Mouse (Mus musculus) liver, embryonic 14.5 days (tissue): Measurements from ENCODE around the gene Syngr4.
A peak's percentile ranks its signal among the peaks of the same experiment; 100 is the strongest.

Experiments
- CTCF ChIP-seq: IDR thresholded peaks from 2 replicates; pipeline ENCODE4 v1.5.1; 2016; ENCODE audit warnings: antibody characterized with exemption, low read depth, control low read depth
- EP300 ChIP-seq: IDR thresholded peaks from 2 replicates; pipeline ENCODE4 v1.6.1; 2016; ENCODE audit warnings: antibody characterized with exemption, low read depth

GRCm38 (mm10) chr7:45872624-45873023, 23.9 kb downstream of the Syngr4 start, which contains the start of gene Kdelr1:
- peak; percentile 98 for TF ChIP-seq CTCF
- TF ChIP-seq EP300: no peak
